Mouse (Mus musculus) heart, adult 10 weeks (tissue): ENCODE data around the gene 2310007B03Rik. TPM values are rescaled to one million over a fixed set of nuclear protein-coding genes. Genes with fewer than 3 reads are reported as not detected.

ENCODE experiments used
- polyA plus RNA-seq: library from polyadenylated mRNA; stranded (reverse); fragments of 350-450 nt; fragmentation: Illumina TruSeq; extraction: RNeasy Lipid Tissue Mini Kit (QIAGEN cat#74804); gene quantifications from one replicate; pipeline ENCODE4 v1.2.3, GENCODE M21; 2014; ENCODE audit warnings: low read depth, low replicate concordance

Gene 2310007B03Rik
- not detected for polyA plus RNA-seq

DNA sequence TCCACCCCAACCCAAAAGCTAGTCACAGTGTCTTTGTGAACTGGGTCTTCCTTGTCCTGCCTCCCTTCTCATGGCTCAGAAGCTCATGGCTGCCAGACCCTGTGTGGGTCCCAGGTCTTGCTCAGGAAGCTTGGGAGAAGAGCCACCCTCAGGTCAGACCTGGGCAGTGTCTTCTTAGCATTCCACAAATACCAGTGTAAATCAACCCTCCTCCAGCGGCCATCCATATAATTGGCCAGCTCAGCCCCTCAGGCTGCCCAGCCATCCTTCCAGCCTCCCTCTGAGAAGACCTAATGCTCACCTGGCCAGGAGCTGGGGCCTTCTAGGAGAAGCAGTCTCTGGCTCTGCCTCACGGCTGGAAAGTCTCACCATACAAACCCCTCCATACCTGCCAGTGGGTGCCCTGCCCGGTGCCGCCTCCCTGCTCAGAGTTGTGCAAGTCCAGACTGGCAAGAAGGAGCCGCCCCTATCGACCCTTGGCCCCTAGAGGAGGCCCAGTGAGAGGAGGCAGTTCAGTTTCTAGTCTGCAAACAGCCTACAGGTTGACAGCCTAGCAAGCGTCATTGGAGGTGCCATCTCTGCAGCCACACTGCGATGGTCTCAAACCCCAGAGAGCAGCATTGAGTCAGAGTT, at the start of gene 2310007B03Rik:
TSS of gene 2310007B03Rik (minus strand) at position 448 of the 633 bp plus-strand sequence.

DNA sequence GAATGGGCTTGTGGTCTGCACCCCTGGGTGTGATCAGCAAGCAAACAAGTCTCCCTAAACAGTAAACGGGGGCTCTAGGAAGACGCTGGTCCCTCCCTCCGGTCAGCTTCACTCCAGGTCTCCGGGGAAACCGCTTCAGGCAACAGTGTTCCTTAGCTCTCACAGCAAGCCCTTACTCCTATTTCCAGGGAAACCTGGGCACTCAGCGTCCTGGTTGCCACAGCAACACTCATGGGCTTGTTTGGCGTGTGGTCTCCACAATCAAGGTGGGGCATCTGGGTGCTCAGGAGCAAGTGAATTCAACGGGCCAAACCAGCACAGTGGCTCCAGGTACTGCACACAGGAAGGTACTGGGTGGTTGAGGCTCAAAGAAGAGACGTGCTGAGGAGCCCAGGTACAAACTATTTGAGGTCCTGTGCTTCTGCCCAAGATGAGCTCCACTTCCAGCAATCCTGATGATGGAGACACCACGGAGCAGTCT, 7.6 kb upstream of the 2310007B03Rik start, which contains the start of gene Crocc2:
TSS of gene Crocc2 (plus strand) at position 431 of the 481 bp plus-strand sequence.

DNA sequence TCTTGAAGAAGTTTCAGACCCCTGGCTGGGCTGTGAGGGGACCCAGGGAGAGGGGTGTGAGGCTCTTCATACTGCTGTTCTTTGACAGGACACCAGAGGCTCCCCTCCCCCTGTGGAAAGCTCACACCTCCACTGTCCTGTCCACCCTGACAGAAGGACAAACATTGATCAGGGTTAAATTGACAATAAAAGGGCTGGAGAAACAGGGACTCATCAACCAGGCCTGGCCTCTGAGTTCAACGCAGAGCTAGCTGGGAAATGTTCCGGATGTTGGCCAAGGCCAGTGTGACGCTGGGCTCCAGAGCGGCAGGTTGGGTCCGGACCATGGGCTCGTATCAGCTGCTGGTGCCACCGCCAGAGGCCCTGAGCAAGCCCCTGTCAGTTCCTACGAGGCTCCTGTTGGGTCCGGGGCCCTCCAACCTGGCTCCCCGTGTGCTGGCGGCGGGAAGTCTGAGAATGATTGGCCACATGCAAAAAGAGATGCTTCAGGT, 25.7 kb downstream of the 2310007B03Rik start, which contains the start of gene Agxt:
TSS of gene Agxt (plus strand) at position 205 of the 491 bp plus-strand sequence.

DNA sequence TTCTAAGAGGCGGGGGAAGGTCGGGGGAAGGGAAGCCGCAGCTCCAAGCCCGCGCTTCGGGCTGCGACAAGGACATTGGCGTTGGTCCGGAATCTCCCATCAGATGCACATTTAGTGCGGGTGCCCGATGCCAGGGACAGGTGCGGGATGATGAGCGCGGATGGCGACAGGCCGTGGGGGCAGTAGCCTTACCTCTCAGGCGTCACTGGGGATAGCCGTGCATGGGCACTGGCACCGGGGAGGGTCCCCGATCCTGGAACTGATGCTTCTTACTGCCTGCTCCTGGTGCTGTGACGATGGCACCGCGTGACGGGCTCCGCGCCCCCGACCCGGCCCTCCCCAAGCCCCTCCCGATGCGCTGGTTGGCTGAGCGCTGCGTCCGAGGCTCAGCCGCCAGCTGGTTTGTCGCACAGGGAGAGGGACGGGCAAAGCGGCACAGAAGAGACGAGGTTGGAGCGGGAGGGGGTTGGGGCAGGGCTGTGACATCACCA, 59.1 kb downstream of the 2310007B03Rik start, which contains the start of gene Kif1a:
TSS of gene Kif1a (minus strand) at position 381 of the 491 bp plus-strand sequence.

Other genes starting within 250 kb of the 2310007B03Rik start
- 6.3 TPM for gene Capn10, start 226.6 kb downstream of the 2310007B03Rik start, polyA plus RNA-seq
- 0.52 TPM for gene Gpr35, start 210.1 kb downstream of the 2310007B03Rik start, polyA plus RNA-seq
- gene Aqp12, start 154.6 kb downstream of the 2310007B03Rik start, polyA plus RNA-seq, result not detected
- gene Kif1a, start 59.0 kb downstream of the 2310007B03Rik start, polyA plus RNA-seq, result 2.0 TPM
- not detected for gene Agxt, start 25.7 kb downstream of the 2310007B03Rik start, polyA plus RNA-seq
- gene Crocc2, start 7.8 kb upstream of the 2310007B03Rik start, polyA plus RNA-seq, result 0.05 TPM
- gene Sned1, start 74.9 kb upstream of the 2310007B03Rik start, polyA plus RNA-seq, result 19.0 TPM
- 21.4 TPM for gene Mterf4, start 145.0 kb upstream of the 2310007B03Rik start, polyA plus RNA-seq
- 29.4 TPM for gene Ppp1r7, start 181.9 kb upstream of the 2310007B03Rik start, polyA plus RNA-seq
- gene Pask, start 182.5 kb upstream of the 2310007B03Rik start, polyA plus RNA-seq, result 0.26 TPM
- not detected for gene Ano7, start 213.0 kb upstream of the 2310007B03Rik start, polyA plus RNA-seq